Mouse (Mus musculus) embryonic facial prominence, embryonic 10.5 days (tissue): Measurements from ENCODE around the gene Trappc11. TPM values are rescaled to one million over a fixed set of nuclear protein-coding genes. Genes with fewer than 3 reads are reported as not detected.
A peak's percentile ranks its signal among the peaks of the same experiment; 100 is the strongest.
"Not testable (repeated sequence)": the region's sequence is repeated elsewhere in the genome, so short reads cannot be mapped to it uniquely, and the experiment has no call there.

ENCODE experiments used
- DNase-seq: peaks from one replicate; pipeline ENCODE4 v3.0.0-alpha.2; 2017; ENCODE audit warnings: low spot score
- H3K27ac ChIP-seq: fragments of 300-500 bp; sonication (generic); replicated peaks from 2 replicates; pipeline ENCODE4 v1.5.1; 2016; ENCODE audit warnings: mild to moderate bottlenecking
- H3K27me3 ChIP-seq: fragments of 300-500 bp; sonication (generic); replicated peaks from 2 replicates; pipeline ENCODE4 v1.6.1; 2016; ENCODE audit warnings: low read depth, mild to moderate bottlenecking; ENCODE audit not compliant: poor library complexity, severe bottlenecking
- H3K36me3 ChIP-seq: fragments of 300-500 bp; sonication (generic); replicated peaks from 2 replicates; pipeline ENCODE4 v1.6.1; 2016; ENCODE audit warnings: mild to moderate bottlenecking, moderate library complexity
- H3K4me1 ChIP-seq: fragments of 300-500 bp; sonication (generic); 2 replicates; pipeline ENCODE4 v1.6.1; 2016
- H3K4me3 ChIP-seq: fragments of 300-500 bp; sonication (generic); 2 replicates; pipeline ENCODE4 v1.5.1; 2016; ENCODE audit warnings: mild to moderate bottlenecking, moderate library complexity
- H3K9me3 ChIP-seq: fragments of 300-500 bp; sonication (generic); 2 replicates; pipeline ENCODE4 v1.6.1; 2016; ENCODE audit warnings: mild to moderate bottlenecking
- WGBS: fragments of 180-500 bp; shearing (Covaris S2); methylation state at CpG from one replicate; pipeline ENCODE4 v1.1.7; 2016; 5-methylcytosine and 5-hydroxymethylcytosine counted together
- polyA plus RNA-seq: library from polyadenylated mRNA; unstranded; fragments of >200 nt; fragmentation: Nextera tagmentation; extraction: Ambion mirVana; gene quantifications from 2 replicates; pipeline ENCODE4 v1.2.1, GENCODE M21; 2016

The Trappc11 gene
- polyA plus RNA-seq, 1 experiment from 2014 or later, result 35.2 TPM

- H3K36me3 ChIP-seq, result no peaks in the 10 kb centered on the region
- peaks cover 9% of the 10 kb centered on the region; the same call in 1 of the 2 replicates for H3K9me3 ChIP-seq
- H3K27ac ChIP-seq, result no peak overlapping the region
- no peak overlapping the region for H3K4me3 ChIP-seq
- WGBS, result 88% methylated on average over 10 of the region's 10 CpGs
- no peak for DNase-seq
- no peaks in the 10 kb centered on the region for H3K27me3 ChIP-seq
- no peaks in the 10 kb centered on the region for H3K4me1 ChIP-seq
These were observed 71.6 kb downstream of the Trappc11 start for GRCm38 (mm10) chr8:47461650-47462049.

DNA sequence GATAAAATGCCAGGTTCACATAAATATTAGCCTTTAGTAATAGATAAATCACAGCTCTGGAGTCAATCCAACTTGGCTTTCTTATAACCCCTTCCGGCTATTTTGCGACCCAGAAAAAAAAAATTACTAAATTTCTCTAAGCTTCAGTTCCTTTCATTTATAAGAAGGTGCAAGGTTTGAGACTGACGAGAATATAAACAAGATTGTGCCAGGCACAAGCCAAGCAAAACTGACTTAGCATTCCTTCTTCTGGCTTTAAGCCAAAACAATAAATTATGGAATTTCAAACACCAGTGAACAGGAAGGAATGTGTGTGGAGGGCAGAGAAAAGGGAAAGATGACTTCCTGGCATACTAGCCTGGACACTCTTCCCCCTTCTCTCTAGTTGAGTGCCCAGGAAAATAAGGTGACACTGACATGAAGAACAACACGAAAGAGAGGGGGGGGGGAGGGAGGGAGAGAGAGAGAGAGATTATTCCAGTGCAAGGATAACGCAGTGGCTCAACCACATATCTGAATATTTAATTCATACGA, 74.0 kb downstream of the Trappc11 start:
- H3K27me3 ChIP-seq, result no peaks in the 10 kb centered on the region
- H3K36me3 ChIP-seq, result no peaks in the 10 kb centered on the region
- H3K27ac ChIP-seq, result no peak overlapping the region
- DNase-seq, result no peak
- no peak overlapping the region for H3K4me3 ChIP-seq
- 92% methylated on average over 6 of the region's 6 CpGs for WGBS
- H3K9me3 ChIP-seq, result peaks cover 7% of the 10 kb centered on the region; the same call in 1 of the 2 replicates
- H3K4me1 ChIP-seq, result no peaks in the 10 kb centered on the region

GRCm38 (mm10) chr8:47458591-47458990, 74.7 kb downstream of the Trappc11 start:
- no peaks in the 10 kb centered on the region for H3K36me3 ChIP-seq
- peaks cover 7% of the 10 kb centered on the region; the same call in 1 of the 2 replicates for H3K9me3 ChIP-seq
- H3K4me3 ChIP-seq, result no peak overlapping the region
- no peak overlapping the region for H3K27ac ChIP-seq
- H3K27me3 ChIP-seq, result no peaks in the 10 kb centered on the region
- 93% methylated on average over 10 of the region's 10 CpGs for WGBS
- no peaks in the 10 kb centered on the region for H3K4me1 ChIP-seq
- no peak for DNase-seq

GRCm38 (mm10) chr8:47449211-47449610, 84.1 kb downstream of the Trappc11 start:
- H3K9me3 ChIP-seq, H3K27ac ChIP-seq, H3K4me3 ChIP-seq, DNase-seq, H3K36me3 ChIP-seq, H3K4me1 ChIP-seq, H3K27me3 ChIP-seq: not testable (repeated sequence)
- 94% methylated on average over 2 of the region's 2 CpGs for WGBS

GRCm38 (mm10) chr8:47446312-47447046, 86.8 kb downstream of the Trappc11 start, which contains the start of gene Stox2:
TSS of gene Stox2 (minus strand) at chr8:47446362.
- no peaks in the 10 kb centered on the region for H3K4me1 ChIP-seq
- no peak within 1 kb of the TSS for H3K4me3 ChIP-seq
- no peaks in the 10 kb centered on the region for H3K27me3 ChIP-seq
- WGBS, result 81% methylated on average over 19 of the region's 19 CpGs
- peak; percentile 16 for DNase-seq
- no peaks in the 10 kb centered on the region for H3K36me3 ChIP-seq
- H3K9me3 ChIP-seq, result 0 out of 2 replicates have a peak, but pooled peaks cover 3% of the 10 kb centered on the region
- H3K27ac ChIP-seq, result no peak within 1 kb of the TSS

Other genes starting within 250 kb of the Trappc11 start
- gene Stox2, start 87.1 kb downstream of the Trappc11 start, polyA plus RNA-seq, result 16.8 and 19.5 TPM in 2 replicates
- gene Rwdd4a, start 194 bp upstream of the Trappc11 start, polyA plus RNA-seq, result 47.6 and 50.4 TPM in 2 replicates
- 13.6 and 13.8 TPM in 2 replicates for gene Ing2, start 142.1 kb upstream of the Trappc11 start, polyA plus RNA-seq
- 38.2 and 38.5 TPM in 2 replicates for gene Cdkn2aip, start 180.5 kb upstream of the Trappc11 start, polyA plus RNA-seq